Mouse (Mus musculus): ENCODE measurements around the gene Gabbr2.

- no peak for TF ChIP-seq CTCF (IDR thresholded peaks at IDR 0.05; ENCODE audit: borderline replicate concordance, insufficient read depth, low read depth, low read length)
- no peak for TF ChIP-seq POLR2A (IDR thresholded peaks at IDR 0.05; ENCODE audit: borderline replicate concordance, insufficient read depth, low read length)
Observed at GRCm38 (mm10) chr4:46696467-46696866, 295.2 kb downstream of the Gabbr2 start.

Measured in cerebellum, adult 2 months (tissue).